Mouse (Mus musculus) Patski (cell line): ENCODE results near the gene Impg1. TPM values are rescaled to one million over a fixed set of nuclear protein-coding genes. Genes with fewer than 3 reads are reported as not detected.

Experiments
- ATAC-seq: fragments of 100-300 bp; one replicate; pipeline ENCODE4 v1.8.0; 2021
- CTCF ChIA-PET: fragments of 350-600 bp; sonication (Branson Sonifier 250); formaldehyde crosslinking; loops from one replicate; lab custom pipeline; 2022; ENCODE audit warnings: inconsistent platforms; lab: Charles Lee
- POLR2A ChIA-PET: fragments of 350-600 bp; sonication (Branson Sonifier 250); formaldehyde crosslinking; loops from one replicate; lab custom pipeline; 2022; ENCODE audit warnings: antibody characterized with exemption, inconsistent platforms; lab: Charles Lee
- DNase-seq: peaks from one replicate; pipeline ENCODE4 v3.0.0-alpha.2; 2011; ENCODE audit warnings: low read depth, low spot score
- H3K27me3 ChIP-seq: fragments of 371-371 bp; one replicate; pipeline ENCODE4 v1.5.1; 2021
- CTCF ChIP-seq: fragments of 100-300 bp; IDR thresholded peaks from one replicate; pipeline ENCODE4 v1.5.1; 2021
- in situ Hi-C: fragments of 300-500 bp; cut with MboI; formaldehyde crosslinking; loops from 3 replicates; pipeline ENCODE4 v1.11.1; 2018; ENCODE audit warnings: low pct_unique_long_range_greater_than_20kb, mixed read lengths
- polyA plus RNA-seq: library from polyadenylated mRNA; unstranded; gene quantifications from one replicate; pipeline ENCODE4 v1.2.3, GENCODE M21; 2021

The Impg1 gene
- polyA plus RNA-seq, 1 experiment from 2014 or later: not detected

DNA sequence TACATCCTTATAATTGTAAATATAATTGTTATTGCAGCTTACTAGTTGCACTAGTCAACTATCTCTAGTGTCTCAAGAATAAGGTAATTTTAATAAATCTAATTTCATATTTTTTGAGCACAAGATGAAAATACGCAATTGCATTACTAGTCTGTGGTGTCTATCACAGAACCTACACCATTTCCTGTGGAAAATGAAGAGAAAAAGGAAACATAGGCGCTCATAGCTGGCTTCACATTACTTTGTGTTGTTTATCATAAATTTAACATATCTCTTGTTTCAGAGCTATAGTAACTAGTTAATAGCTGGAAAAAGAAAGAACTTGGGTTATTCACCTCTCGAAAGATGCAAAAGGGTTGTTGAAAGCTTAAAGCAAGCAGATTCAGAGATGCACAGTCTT, 182.9 kb downstream of the Impg1 start:
- H3K27me3 ChIP-seq: no peaks in the 10 kb centered on the region
- in situ Hi-C loops: no loop called here
- CTCF ChIA-PET: interaction anchor here (0.9 kb wide), 1 partner anchor 10 kb away, joined by 3 read pairs; no protein-coding TSS in a partner anchor
- TF ChIP-seq CTCF: no peak
- no peak for ATAC-seq
- POLR2A ChIA-PET: no interaction called here
- DNase-seq: no peak

DNA sequence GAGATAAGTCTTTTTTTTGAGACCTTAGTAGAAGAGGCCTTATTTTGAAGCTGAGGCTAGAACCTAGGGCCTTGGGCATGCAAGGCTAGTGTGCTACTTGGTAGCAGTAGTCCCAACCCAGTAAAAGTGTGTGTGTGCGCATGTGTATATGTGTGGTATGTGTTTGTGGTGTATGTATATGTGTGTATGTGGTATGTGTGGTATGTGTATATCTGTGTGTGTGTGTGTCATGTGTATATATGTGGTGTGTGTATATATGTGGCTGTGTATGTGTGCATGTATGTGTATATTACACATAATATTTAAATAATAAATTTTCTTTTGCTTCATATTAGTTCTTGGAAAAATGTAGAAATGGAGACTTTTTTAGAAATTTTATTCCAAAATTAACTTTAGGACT, 184.6 kb downstream of the Impg1 start:
- TF ChIP-seq CTCF: no peak
- CTCF ChIA-PET: no interaction called here
- no peak for ATAC-seq
- no peaks in the 10 kb centered on the region for H3K27me3 ChIP-seq
- POLR2A ChIA-PET: no interaction called here
- in situ Hi-C loops: no loop called here
- DNase-seq: no peak

DNA sequence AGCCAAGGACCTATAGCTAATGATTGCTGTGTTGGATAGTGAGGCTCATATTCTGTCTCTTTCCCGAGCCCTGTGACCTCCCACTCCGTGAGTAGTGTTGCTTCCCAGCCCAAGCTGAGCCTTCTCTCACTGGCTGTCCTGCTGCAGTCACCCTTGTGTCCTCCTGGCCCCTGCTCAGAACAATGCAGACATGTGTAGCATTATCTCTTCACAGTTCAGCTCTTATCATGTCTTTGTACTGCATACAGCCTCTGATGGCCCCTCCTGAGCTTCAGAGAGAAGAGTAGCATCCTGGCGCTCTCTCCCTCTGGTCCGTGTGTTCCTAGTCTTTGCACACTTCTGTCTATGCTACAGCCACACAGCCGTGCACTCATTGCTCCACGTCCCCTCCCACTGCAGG, 187.5 kb downstream of the Impg1 start:
- DNase-seq: no peak
- in situ Hi-C loops: no loop called here
- no peak for TF ChIP-seq CTCF
- H3K27me3 ChIP-seq: no peaks in the 10 kb centered on the region
- ChIA-PET POLR2A (no interaction called here), CTCF (interaction anchor here (1.3 kb wide), 1 partner anchor 23 kb away, joined by 3 read pairs; no protein-coding TSS in a partner anchor)
- no peak for ATAC-seq

DNA sequence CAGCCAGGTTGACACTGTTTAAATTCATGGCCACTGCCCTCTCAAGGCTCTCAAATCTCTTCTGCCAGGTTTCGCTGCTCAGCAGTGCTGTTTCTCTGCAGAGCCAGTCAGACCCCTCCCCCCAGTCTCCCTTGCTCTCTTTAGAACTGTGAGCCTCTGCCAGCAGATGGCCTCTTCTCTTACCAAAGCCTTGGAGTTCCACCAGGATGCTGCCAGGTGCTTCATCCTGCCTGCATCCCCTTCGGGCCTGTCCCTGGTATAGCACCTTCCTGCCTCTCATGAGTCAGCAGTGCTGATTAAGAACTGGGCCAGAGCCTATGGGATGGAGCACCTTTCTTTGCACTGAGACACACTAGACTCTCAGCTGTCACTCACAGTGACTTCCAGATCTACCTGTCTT, 188.1 kb downstream of the Impg1 start:
- POLR2A ChIA-PET: interaction anchor here (0.6 to 0.9 kb wide), 2 partner anchors 10 to 209 kb away, joined by 3 to 4 read pairs; no protein-coding TSS in a partner anchor
- no peak for ATAC-seq
- CTCF ChIA-PET: interaction anchor here (1.1 to 1.3 kb wide), 2 partner anchors 17 to 23 kb away, joined by 3 read pairs; no protein-coding TSS in a partner anchor
- in situ Hi-C loops: no loop called here
- H3K27me3 ChIP-seq: no peaks in the 10 kb centered on the region
- no peak for TF ChIP-seq CTCF
- DNase-seq: no peak

DNA sequence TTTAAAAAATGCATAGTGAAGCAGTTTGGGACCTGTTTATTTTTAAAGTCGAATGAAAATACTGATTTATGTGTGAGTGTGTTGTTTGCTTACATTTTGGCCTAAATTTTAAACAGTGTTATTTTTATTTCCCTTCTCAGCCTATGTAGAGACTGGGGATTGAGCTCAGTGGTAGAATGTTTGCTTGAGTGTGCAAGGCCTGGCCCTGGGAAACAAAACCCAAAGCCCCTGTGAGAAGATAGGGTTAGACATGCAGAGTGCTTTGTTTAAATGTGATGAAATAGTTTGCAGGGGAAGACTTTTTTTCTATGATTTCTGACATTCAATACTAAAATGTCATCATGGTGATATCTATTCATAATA, 189.5 kb downstream of the Impg1 start:
- ChIA-PET POLR2A (no interaction called here), CTCF (interaction anchor here (0.9 kb wide), 1 partner anchor 13 kb away, joined by 3 read pairs; no protein-coding TSS in a partner anchor)
- no peak for TF ChIP-seq CTCF
- ATAC-seq (no peak), DNase-seq (no peak)
- in situ Hi-C loops: no loop called here
- no peaks in the 10 kb centered on the region for H3K27me3 ChIP-seq

DNA sequence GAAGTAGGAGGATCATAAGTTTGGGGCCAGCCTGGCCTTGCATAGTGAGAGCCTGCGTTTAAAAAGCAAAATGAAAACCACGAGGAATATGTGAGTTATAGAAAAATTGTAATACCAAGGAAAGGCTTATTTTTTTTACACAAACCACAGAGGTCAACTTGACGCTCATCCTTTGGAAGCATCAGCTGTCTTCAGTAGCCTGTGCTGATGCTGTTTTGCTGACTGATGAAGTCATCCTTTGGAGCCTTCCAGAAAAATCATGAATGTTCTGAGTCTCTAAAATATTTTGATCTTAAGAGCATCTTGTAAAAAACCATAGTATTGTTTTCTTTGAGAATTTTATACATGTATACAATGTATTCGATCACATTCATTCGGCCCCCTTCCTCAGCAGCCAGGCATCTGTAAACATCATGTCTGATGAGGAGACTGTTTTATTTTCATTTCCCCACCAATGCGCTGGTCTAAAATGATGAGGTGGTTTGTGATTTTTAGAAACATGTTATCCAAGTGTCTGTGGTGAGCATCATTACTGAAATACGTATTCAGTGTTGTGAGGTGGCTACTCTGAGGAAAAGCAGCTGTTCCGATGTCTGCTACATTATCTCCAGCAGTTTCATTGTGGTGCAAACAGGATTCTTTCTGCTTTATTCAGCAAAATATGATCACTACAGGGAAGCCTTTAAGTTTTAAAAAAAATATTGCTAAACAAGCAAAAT, 190.1 kb downstream of the Impg1 start:
- POLR2A ChIA-PET: no interaction called here
- CTCF ChIA-PET: interaction anchor here (0.9 kb wide), 1 partner anchor 14 kb away, joined by 3 read pairs; no protein-coding TSS in a partner anchor
- no peaks in the 10 kb centered on the region for H3K27me3 ChIP-seq
- no peak for TF ChIP-seq CTCF
- in situ Hi-C loops: no loop called here
- ATAC-seq (no peak), DNase-seq (no peak)

DNA sequence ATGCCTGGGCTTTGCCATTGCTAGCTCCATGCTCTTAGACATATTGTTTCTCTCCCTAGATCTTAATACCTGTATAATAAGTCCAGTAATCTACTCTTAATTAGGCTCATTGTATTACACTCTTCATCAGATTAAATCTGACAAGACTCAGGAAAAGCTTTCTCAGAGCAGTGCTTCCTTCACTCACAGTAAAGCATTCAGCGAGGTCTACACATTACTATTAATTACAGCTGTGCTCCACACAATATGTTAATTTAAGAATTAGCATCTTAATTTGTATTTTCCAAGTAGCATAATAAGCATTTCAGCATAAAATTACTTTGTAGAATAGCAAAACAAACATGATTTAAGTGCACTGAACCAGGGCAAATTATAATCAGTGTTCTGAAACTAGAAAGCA, 192.3 kb downstream of the Impg1 start:
- no peak for TF ChIP-seq CTCF
- CTCF ChIA-PET: interaction anchor here (1.2 to 1.6 kb wide), 3 partner anchors 9 to 20 kb away, joined by 3 to 5 read pairs (median 3); no protein-coding TSS in a partner anchor
- in situ Hi-C loops: no loop called here
- H3K27me3 ChIP-seq: no peaks in the 10 kb centered on the region
- POLR2A ChIA-PET: no interaction called here
- no peak for DNase-seq
- no peak for ATAC-seq

DNA sequence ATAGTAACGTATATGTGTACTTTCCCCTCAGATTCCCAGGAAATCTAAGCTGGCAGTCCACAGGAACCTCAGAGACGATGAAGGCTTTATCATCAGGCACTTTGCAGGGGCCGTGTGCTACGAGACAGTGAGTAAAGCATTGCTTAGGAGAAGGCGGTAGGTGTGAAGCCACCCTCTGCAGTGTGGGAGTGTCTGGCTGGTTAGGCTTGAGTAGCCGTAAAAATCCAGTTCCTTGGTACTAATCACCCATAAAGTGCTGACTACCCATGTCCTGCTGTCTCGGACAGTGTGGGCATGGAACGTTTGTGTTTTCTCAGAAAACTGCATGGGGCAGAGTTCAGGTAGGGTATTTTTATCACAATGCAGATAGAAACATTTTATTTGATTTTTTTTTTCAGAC, 195.7 kb downstream of the Impg1 start:
- no peaks in the 10 kb centered on the region for H3K27me3 ChIP-seq
- in situ Hi-C loops: no loop called here
- CTCF ChIA-PET: no interaction called here
- peak; percentile 62 for ATAC-seq
- POLR2A ChIA-PET: no interaction called here
- TF ChIP-seq CTCF: no peak
- DNase-seq: no peak

DNA sequence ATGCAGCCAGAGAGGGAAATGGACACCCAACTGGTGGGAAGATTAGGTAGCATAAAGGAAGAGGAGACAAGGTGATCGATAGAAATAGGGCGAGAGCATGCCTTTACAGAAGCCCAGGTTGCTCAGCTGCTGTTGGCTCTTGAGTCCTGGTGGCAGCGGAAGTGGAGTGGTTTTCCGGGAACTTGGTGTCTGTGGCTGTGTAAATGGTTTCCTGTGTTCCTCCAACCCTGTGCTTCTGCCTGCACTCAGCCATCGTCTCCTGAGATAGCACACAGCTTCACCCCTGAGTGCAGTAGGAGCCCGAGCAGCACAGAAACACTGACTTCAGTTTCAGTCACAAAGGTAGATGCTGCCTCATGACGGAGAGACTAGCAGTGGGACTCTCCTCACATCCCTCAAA, 198.8 kb downstream of the Impg1 start:
- in situ Hi-C loops: no loop called here
- ATAC-seq (no peak), DNase-seq (no peak)
- no peak for TF ChIP-seq CTCF
- ChIA-PET CTCF (no interaction called here), POLR2A (no interaction called here)
- H3K27me3 ChIP-seq: no peaks in the 10 kb centered on the region

DNA sequence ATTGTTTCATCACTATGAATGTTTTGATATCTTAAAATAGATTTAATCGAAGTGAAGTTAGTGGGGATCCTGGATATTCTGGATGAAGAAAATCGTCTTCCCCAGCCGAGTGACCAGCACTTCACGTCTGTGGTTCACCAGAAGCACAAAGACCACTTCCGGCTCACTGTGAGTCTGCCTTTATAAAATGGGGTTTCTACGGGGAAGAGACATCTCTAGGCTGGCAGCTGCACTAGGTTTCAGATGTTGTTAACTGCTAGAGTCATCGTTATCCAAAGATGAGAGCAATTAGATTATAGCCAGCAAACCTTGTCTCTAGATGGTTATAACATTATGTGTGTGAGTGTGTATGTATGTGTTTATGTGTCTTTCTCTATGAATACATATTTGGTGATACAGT, 199.2 kb downstream of the Impg1 start:
- in situ Hi-C loops: no loop called here
- no peaks in the 10 kb centered on the region for H3K27me3 ChIP-seq
- ATAC-seq (no peak), DNase-seq (no peak)
- POLR2A ChIA-PET: no interaction called here
- no peak for TF ChIP-seq CTCF
- CTCF ChIA-PET: no interaction called here
